Mouse (Mus musculus) CH12.LX (cell line): ENCODE measurements around the gene Grk4. TPM values are rescaled to one million over a fixed set of nuclear protein-coding genes. Genes with fewer than 3 reads are reported as not detected.
A peak's percentile ranks its signal among the peaks of the same experiment; 100 is the strongest.

Source experiments
- DNase-seq: peaks from one replicate; pipeline ENCODE4 v3.0.0-alpha.2; 2013; ENCODE audit errors: extremely low read depth
- H3K27ac ChIP-seq: 2 replicates; pipeline ENCODE4 v1.5.1; 2012; ENCODE audit warnings: low read depth, mild to moderate bottlenecking, control low read depth, moderate library complexity; ENCODE audit not compliant: insufficient read depth
- H3K27me3 ChIP-seq: replicated peaks from 2 replicates; pipeline ENCODE3; 2012; ENCODE audit warnings: inconsistent platforms
- H3K36me3 ChIP-seq, 2 experiments: replicated peaks in 1 of 2; 2 replicates each; pipeline versions ENCODE3 to v1.6.1; 2012; ENCODE audit warnings: inconsistent platforms in 1 of 2, low read length in 1 of 2, mild to moderate bottlenecking in 1 of 2, mixed read lengths in 1 of 2, moderate library complexity in 1 of 2; ENCODE audit not compliant: control insufficient read depth in 1 of 2, insufficient read depth in 1 of 2
- H3K4me1 ChIP-seq, 2 experiments: 2 replicates each; pipeline ENCODE4 v1.6.1; 2012; ENCODE audit warnings: inconsistent platforms in 1 of 2, moderate library complexity in 1 of 2; ENCODE audit not compliant: insufficient read depth in 2 of 2, control insufficient read depth in 1 of 2
- H3K4me2 ChIP-seq: 2 replicates; pipeline ENCODE4 v1.6.1; 2012; ENCODE audit warnings: low read depth, mild to moderate bottlenecking, control low read depth; ENCODE audit not compliant: poor library complexity, insufficient read depth, severe bottlenecking
- H3K4me3 ChIP-seq, 3 experiments: fragments of 150-350 bp in 1 of 3; sonication (generic) in 1 of 3; replicated peaks in 1 of 3; 2 replicates each; pipeline versions ENCODE3 to v1.5.1; 2011 to 2012; ENCODE audit warnings: low read depth in 2 of 3, low read length in 2 of 3, mild to moderate bottlenecking in 2 of 3, moderate library complexity in 2 of 3, control low read depth in 1 of 3, improper control_type of control experiment in 1 of 3, inconsistent platforms in 1 of 3, mixed read lengths in 1 of 3; ENCODE audit not compliant: poor library complexity in 1 of 3
- H3K79me2 ChIP-seq: replicated peaks from 2 replicates; pipeline ENCODE4 v1.6.1; 2012; ENCODE audit warnings: mild to moderate bottlenecking, moderate library complexity; ENCODE audit not compliant: control insufficient read depth, poor library complexity, insufficient read depth, severe bottlenecking; ENCODE audit errors: extremely low read depth
- H3K9ac ChIP-seq: 2 replicates; pipeline ENCODE4 v1.6.1; 2012; ENCODE audit warnings: low read depth, mild to moderate bottlenecking, control low read depth, moderate library complexity; ENCODE audit not compliant: insufficient read depth
- H3K9me3 ChIP-seq: replicated peaks from 2 replicates; pipeline ENCODE3; 2012; ENCODE audit warnings: low read length, inconsistent platforms, mixed read lengths
- CHD2 ChIP-seq: IDR thresholded peaks from 2 replicates; pipeline ENCODE4 v1.6.1; 2011; ENCODE audit warnings: low read length, improper control_type of control experiment
- IRF4 ChIP-seq: IDR thresholded peaks from 2 replicates; pipeline ENCODE4 v1.6.1; 2014; ENCODE audit warnings: low read depth, mild to moderate bottlenecking, inconsistent platforms, low read length, improper control_type of control experiment
- MXI1 ChIP-seq: IDR thresholded peaks from 2 replicates; pipeline ENCODE4 v1.6.1; 2011; ENCODE audit warnings: mild to moderate bottlenecking, low read depth, low read length, improper control_type of control experiment
- NELFE ChIP-seq: IDR thresholded peaks from 2 replicates; pipeline ENCODE4 v1.6.1; 2011; ENCODE audit warnings: low read depth, low read length, improper control_type of control experiment
- POLR2AphosphoS2 ChIP-seq: IDR thresholded peaks from 2 replicates; pipeline ENCODE4 v1.6.1; 2011; ENCODE audit warnings: low read depth, low read length, improper control_type of control experiment
- RAD21 ChIP-seq: IDR thresholded peaks from 2 replicates; pipeline ENCODE4 v1.6.1; 2011; ENCODE audit warnings: low read depth, mild to moderate bottlenecking, low read length, improper control_type of control experiment, moderate library complexity
- SMC3 ChIP-seq: IDR thresholded peaks from 2 replicates; pipeline ENCODE4 v1.6.1; 2011; ENCODE audit warnings: low read depth, low read length, improper control_type of control experiment
- TBP ChIP-seq: conservative IDR thresholded peaks from 2 replicates; pipeline ENCODE4 v1.6.1; 2011; ENCODE audit warnings: low read depth, low read length, improper control_type of control experiment
- UBTF ChIP-seq: IDR thresholded peaks from 2 replicates; pipeline ENCODE4 v1.6.1; 2012; ENCODE audit warnings: low read depth, mild to moderate bottlenecking, inconsistent platforms, low read length, improper control_type of control experiment, moderate library complexity
- ZKSCAN1 ChIP-seq: IDR thresholded peaks from 2 replicates; pipeline ENCODE4 v1.6.1; 2012; ENCODE audit warnings: low read depth, inconsistent platforms, low read length, improper control_type of control experiment, borderline replicate concordance
- dilution Hi-C: fragments of 300-500 bp; cut with MboI; formaldehyde crosslinking; loops from 2 replicates; pipeline ENCODE4 v1.14.3; 2020; ENCODE audit warnings: low sequenced_read_pairs; ENCODE audit not compliant: extremely low pct_unique_long_range_greater_than_20kb, extremely low pct_ligation_motif_present
- in situ Hi-C: fragments of 300-500 bp; cut with MboI; formaldehyde crosslinking; loops from 3 replicates; pipeline ENCODE4 v1.14.3; 2019; ENCODE audit warnings: low sequenced_read_pairs, low pct_ligation_motif_present, low pct_unique_long_range_greater_than_20kb, mixed read lengths
- polyA plus RNA-seq: library from polyadenylated mRNA; unstranded; fragments of >175 nt; gene quantifications from 2 replicates; pipeline ENCODE4 v1.2.1, GENCODE M21; 2012; ENCODE audit warnings: low read depth; ENCODE audit not compliant: insufficient read length
- total RNA-seq, 2 experiments: library from RNA; depleted of rRNA; stranded (reverse); fragments of 300-350 nt in 1 of 2; fragments of >200 nt in 1 of 2; gene quantifications; 2 replicates each; pipeline ENCODE4 v1.2.3; 2012 to 2014

Gene Grk4
- total and polyA plus RNA-seq, 3 experiments, result 0.56 to 0.81 (median 0.76) TPM

- no peak for TF ChIP-seq ZKSCAN1
Observed at GRCm38 (mm10) chr5:34636481-34637287, 23.5 kb upstream of the Grk4 start, which contains the start of gene Mfsd10 (continued).

- Histone ChIP-seq H3K79me2 (0 out of 2 replicates have a peak, but pooled peaks cover 9% of the 10 kb centered on the region), H3K4me2 (no peak overlapping the region), H3K4me3 (no peak overlapping the region), H3K27ac (peak overlapping the region; percentile 86), H3K36me3 (peaks cover 64 to 79% of the 10 kb centered on the region in 2 experiments), H3K9ac (peak overlapping the region; percentile 68; the same call in 1 of the 2 replicates), H3K27me3 (no peaks in the 10 kb centered on the region), H3K4me1 (peaks cover 7 to 26% of the 10 kb centered on the region in 2 experiments; a peak in 3 of 4 replicates), H3K9me3 (no peaks in the 10 kb centered on the region)
- dilution Hi-C loops, result no loop called here
- in situ Hi-C loops, result loop anchor here (5.0 kb wide), 1 partner anchor 110 kb away; the partner anchor contains the start of gene Sh3bp2
- TF ChIP-seq IRF4, result no peak
- no peak for TF ChIP-seq MXI1
- no peak for TF ChIP-seq NELFE
- TF ChIP-seq RAD21, result no peak
- TF ChIP-seq CHD2, result no peak
- no peak for TF ChIP-seq SMC3
- no peak for TF ChIP-seq TBP
- TF ChIP-seq POLR2AphosphoS2, result no peak
- no peak for DNase-seq
Observed at GRCm38 (mm10) chr5:34637591-34638156, 22.5 kb upstream of the Grk4 start.

- Histone ChIP-seq H3K4me3 (no peak overlapping the region), H3K27ac (no peak overlapping the region), H3K27me3 (no peaks in the 10 kb centered on the region), H3K4me1 (peaks cover 0 to 8% of the 10 kb centered on the region in 2 experiments; a peak in 2 of 4 replicates), H3K4me2 (no peak overlapping the region), H3K36me3 (peaks cover 81 to 91% of the 10 kb centered on the region in 2 experiments), H3K9me3 (no peaks in the 10 kb centered on the region), H3K79me2 (no peaks in the 10 kb centered on the region), H3K9ac (no peak overlapping the region)
- dilution Hi-C loops (no loop called here), in situ Hi-C loops (no loop called here)
- DNase-seq, result no peak
- TF ChIP-seq UBTF (no peak), RAD21 (no peak), IRF4 (no peak)
Observed at GRCm38 (mm10) chr5:34641991-34642390, 18.2 kb upstream of the Grk4 start.
